In genomic region chr7:127259186-127259905, GRCm38 (mm10) we compare ENCODE assay signal across 8 mouse cellular contexts. TPM values are rescaled to one million over a fixed set of nuclear protein-coding genes. Genes with fewer than 3 reads are reported as not detected.
A peak's percentile ranks its signal among the peaks of the same experiment; 100 is the strongest.
DNase-seq lines count a peak whose midpoint lies in the region; ATAC-seq and TF ChIP-seq lines count a peak whose summit lies in the region.

No protein-coding gene starts in this region.

- peak; percentile 38 for TF ChIP-seq CTCF in layer of hippocampus, adult 2 months (conservative IDR thresholded peaks at IDR 0.05)
- TF ChIP-seq CTCF in intestine, postnatal 0 days (IDR thresholded peaks at IDR 0.05; ENCODE audit: low read depth) = peak; percentile 34

- 75% methylated on average over 8 of the region's 8 CpGs for WGBS in embryonic facial prominence, embryonic 12.5 days
- WGBS in intestine, postnatal 0 days = 59% methylated on average over 8 of the region's 8 CpGs
- WGBS in neural tube, embryonic 15.5 days = 79% methylated on average over 8 of the region's 8 CpGs

- H3K36me3 ChIP-seq in embryonic facial prominence, embryonic 12.5 days = peaks cover 11% of the 10 kb centered on the region; the same call in 1 of the 2 replicates
- H3K36me3 ChIP-seq in intestine, postnatal 0 days (ENCODE audit: control insufficient read depth, insufficient read depth) = peaks cover 6% of the 10 kb centered on the region; the same call in 1 of the 2 replicates
- H3K36me3 ChIP-seq in neural tube, embryonic 15.5 days = no peaks in the 10 kb centered on the region

- H3K9ac ChIP-seq in embryonic facial prominence, embryonic 12.5 days = peak overlapping the region; percentile 67
- no peak overlapping the region for H3K9ac ChIP-seq in intestine, postnatal 0 days (ENCODE audit: low read depth, low read length)
- H3K9ac ChIP-seq in neural tube, embryonic 15.5 days (replicated peaks) = no peak overlapping the region

- ATAC-seq in embryonic facial prominence, embryonic 12.5 days (ENCODE audit: insufficient number of reproducible peaks, insufficient read depth, low FRiP score, low TSS enrichment) = no peak
- no peak for ATAC-seq in intestine, postnatal 0 days
- no peak for ATAC-seq in neural tube, embryonic 15.5 days (ENCODE audit: low FRiP score)

- DNase-seq in layer of hippocampus, adult 2 months (ENCODE audit: low spot score in 2 of 2) = no peak
- no peak for DNase-seq in layer of hippocampus, adult 9-11 months
- DNase-seq in embryo, embryonic 10 days (ENCODE audit: low spot score) = no peak
- DNase-seq in frontal cortex, postnatal 14 days (ENCODE audit: low spot score in 2 of 2) = no peak
- no peak for DNase-seq in cerebellum, postnatal 14 days

- 0 out of 2 replicates have a peak, but pooled peaks cover 6% of the 10 kb centered on the region for H3K4me1 ChIP-seq in embryonic facial prominence, embryonic 12.5 days
- H3K4me1 ChIP-seq in intestine, postnatal 0 days (replicated peaks; ENCODE audit: control insufficient read depth, insufficient read depth, low read length) = no peaks in the 10 kb centered on the region
- peaks cover 28% of the 10 kb centered on the region for H3K4me1 ChIP-seq in neural tube, embryonic 15.5 days

- H3K9me3 ChIP-seq in embryonic facial prominence, embryonic 12.5 days = no peaks in the 10 kb centered on the region
- no peaks in the 10 kb centered on the region for H3K9me3 ChIP-seq in intestine, postnatal 0 days (ENCODE audit: control insufficient read depth)
- H3K9me3 ChIP-seq in neural tube, embryonic 15.5 days (replicated peaks) = no peaks in the 10 kb centered on the region

- peak overlapping the region; percentile 60 for H3K4me2 ChIP-seq in embryonic facial prominence, embryonic 12.5 days (replicated peaks)
- peak overlapping the region; percentile 88 for H3K4me2 ChIP-seq in intestine, postnatal 0 days (replicated peaks; ENCODE audit: low read depth)
- H3K4me2 ChIP-seq in neural tube, embryonic 15.5 days = peak overlapping the region; percentile 78

- no peaks in the 10 kb centered on the region for H3K27me3 ChIP-seq in embryonic facial prominence, embryonic 12.5 days
- no peaks in the 10 kb centered on the region for H3K27me3 ChIP-seq in intestine, postnatal 0 days (replicated peaks; ENCODE audit: control insufficient read depth, insufficient read depth, low read length)
- no peaks in the 10 kb centered on the region for H3K27me3 ChIP-seq in neural tube, embryonic 15.5 days (replicated peaks)

- no peak overlapping the region; the same call in 1 of the 2 replicates for H3K27ac ChIP-seq in layer of hippocampus, adult 2 months
- H3K27ac ChIP-seq in embryonic facial prominence, embryonic 12.5 days = no peak overlapping the region
- H3K27ac ChIP-seq in intestine, postnatal 0 days (ENCODE audit: low read depth, low read length) = no peak overlapping the region
- no peak overlapping the region for H3K27ac ChIP-seq in neural tube, embryonic 15.5 days (replicated peaks)

- H3K4me3 ChIP-seq in layer of hippocampus, adult 2 months = no peak overlapping the region; the same call in 1 of the 2 replicates
- peak overlapping the region; percentile 57 for H3K4me3 ChIP-seq in embryonic facial prominence, embryonic 12.5 days
- H3K4me3 ChIP-seq in intestine, postnatal 0 days (ENCODE audit: low read depth, low read length) = no peak overlapping the region; the same call in 1 of the 2 replicates
- H3K4me3 ChIP-seq in neural tube, embryonic 15.5 days (replicated peaks) = peak overlapping the region; percentile 57

RNA-seq across cellular contexts. Expression of gene Dctpp1, which starts 1.2 kb away (rescaled TPM):
- total RNA-seq in layer of hippocampus, adult 2 months (2021) = 10 to 100 TPM; 18.3 to 23.8 TPM
- 196 and 203 TPM in 2 replicates for polyA plus RNA-seq in embryonic facial prominence, embryonic 12.5 days (2016; fragmentation: Nextera tagmentation; extraction: Ambion mirVana)
- polyA plus RNA-seq in intestine, postnatal 0 days (2015; fragmentation: Nextera tagmentation; extraction: Ambion mirVana) = 75.2 and 80.9 TPM in 2 replicates
- 128 and 136 TPM in 2 replicates for polyA plus RNA-seq in neural tube, embryonic 15.5 days (2015; fragmentation: Nextera tagmentation; extraction: Ambion mirVana)

RNA-seq across cellular contexts. Expression of gene Sephs2, which starts 14.5 kb away (rescaled TPM):
- total RNA-seq in layer of hippocampus, adult 2 months (2021) = 10 to 100 TPM; 40.0 to 46.7 TPM
- 80.1 and 80.4 TPM in 2 replicates for polyA plus RNA-seq in embryonic facial prominence, embryonic 12.5 days (2016; fragmentation: Nextera tagmentation; extraction: Ambion mirVana)
- polyA plus RNA-seq in intestine, postnatal 0 days (2015; fragmentation: Nextera tagmentation; extraction: Ambion mirVana) = 335 and 364 TPM in 2 replicates
- 67.5 and 73.1 TPM in 2 replicates for polyA plus RNA-seq in neural tube, embryonic 15.5 days (2015; fragmentation: Nextera tagmentation; extraction: Ambion mirVana)

RNA-seq across cellular contexts. Expression of gene Zfp771, which starts 15.3 kb away (rescaled TPM):
- total RNA-seq in layer of hippocampus, adult 2 months (2021) = 10 to 100 TPM; 68.3 to 69.2 TPM
- polyA plus RNA-seq in embryonic facial prominence, embryonic 12.5 days (2016; fragmentation: Nextera tagmentation; extraction: Ambion mirVana) = 82.9 and 89.3 TPM in 2 replicates
- polyA plus RNA-seq in intestine, postnatal 0 days (2015; fragmentation: Nextera tagmentation; extraction: Ambion mirVana) = 17.6 and 19.8 TPM in 2 replicates
- 72.3 and 83.5 TPM in 2 replicates for polyA plus RNA-seq in neural tube, embryonic 15.5 days (2015; fragmentation: Nextera tagmentation; extraction: Ambion mirVana)

RNA-seq across cellular contexts. Expression of gene Sept1, which starts 26.4 kb away (rescaled TPM):
- total RNA-seq in layer of hippocampus, adult 2 months (2021) = 1 to 10 TPM; 5.0 to 6.3 TPM
- polyA plus RNA-seq in embryonic facial prominence, embryonic 12.5 days (2016; fragmentation: Nextera tagmentation; extraction: Ambion mirVana) = 34.0 and 39.7 TPM in 2 replicates
- polyA plus RNA-seq in intestine, postnatal 0 days (2015; fragmentation: Nextera tagmentation; extraction: Ambion mirVana) = 6.3 and 6.6 TPM in 2 replicates
- polyA plus RNA-seq in neural tube, embryonic 15.5 days (2015; fragmentation: Nextera tagmentation; extraction: Ambion mirVana) = 15.8 and 40.6 TPM in 2 replicates

RNA-seq across cellular contexts. Expression of gene Zfp553, which starts 26.5 kb away (rescaled TPM):
- 10 to 100 TPM; 18.6 to 21.7 TPM for total RNA-seq in layer of hippocampus, adult 2 months (2021)
- 63.2 and 63.3 TPM in 2 replicates for polyA plus RNA-seq in embryonic facial prominence, embryonic 12.5 days (2016; fragmentation: Nextera tagmentation; extraction: Ambion mirVana)
- polyA plus RNA-seq in intestine, postnatal 0 days (2015; fragmentation: Nextera tagmentation; extraction: Ambion mirVana) = 7.4 and 7.6 TPM in 2 replicates
- polyA plus RNA-seq in neural tube, embryonic 15.5 days (2015; fragmentation: Nextera tagmentation; extraction: Ambion mirVana) = 47.5 and 48.8 TPM in 2 replicates

Comparison
In these comparisons a context has a peak if more than half of its experiments do, and no peak if none do; other contexts are left out.
1. H3K4me3 ChIP-seq: peak in embryonic facial prominence, embryonic 12.5 days (single experiment) and neural tube, embryonic 15.5 days (single experiment); none in layer of hippocampus, adult 2 months (single experiment) and intestine, postnatal 0 days (single experiment).
2. Peak in every context shown above with its lines, with median percentiles within 50 percentile points of each other: H3K4me2 ChIP-seq.